Mouse (Mus musculus) cerebellum, adult 18-20 months (tissue): ENCODE results near the gene Otop2.
A peak's percentile ranks its signal among the peaks of the same experiment; 100 is the strongest.

Experiments used
- DNase-seq, 2 experiments: peaks; one replicate each; pipeline ENCODE4 v3.0.0; 2021

The Otop2 gene

DNA sequence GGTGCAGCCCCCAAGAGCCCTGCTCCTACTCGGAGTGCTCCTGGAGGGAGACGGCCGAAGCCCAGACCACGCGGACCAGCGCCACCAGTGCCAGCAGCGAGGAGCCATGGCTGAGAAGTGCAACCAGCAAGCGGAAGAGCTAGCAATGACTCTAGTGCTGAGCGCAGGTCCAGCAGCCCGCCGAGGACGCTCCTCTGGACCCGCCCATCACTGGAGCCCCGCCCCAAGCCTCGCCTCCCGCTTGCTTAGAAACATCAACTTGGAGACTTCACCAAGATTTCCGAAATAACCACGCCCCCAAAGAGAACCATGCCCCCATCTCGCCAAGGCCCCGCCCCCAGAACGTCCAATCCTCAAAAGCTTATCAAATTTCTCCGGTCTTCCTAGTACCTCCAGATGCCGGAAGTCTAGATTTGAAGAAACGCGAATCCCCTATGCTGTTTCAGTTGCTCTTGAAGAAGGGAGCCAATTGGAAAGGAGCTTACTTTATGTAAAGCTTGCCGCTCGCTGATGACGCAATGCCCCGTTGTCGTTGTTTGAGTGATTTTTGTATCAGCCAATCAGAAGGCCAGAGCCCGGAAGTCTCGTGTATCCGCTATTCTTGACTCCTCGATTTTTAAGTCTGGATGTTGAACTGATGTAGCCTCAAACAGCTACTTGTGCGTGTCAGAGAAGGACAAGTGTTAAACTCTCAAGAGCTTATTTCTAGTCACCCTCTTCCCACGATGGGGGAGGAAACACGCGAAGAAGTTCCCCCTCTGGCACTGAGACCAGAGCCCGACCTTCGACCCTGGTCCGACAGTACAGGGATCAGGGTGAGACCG lies 30.0 kb upstream of the Otop2 start, which contains the start of gene Fdxr:
TSS of gene Fdxr (minus strand) at position 271 of the 824 bp plus-strand sequence.
- peak; percentile 94 to 96 for DNase-seq

DNA sequence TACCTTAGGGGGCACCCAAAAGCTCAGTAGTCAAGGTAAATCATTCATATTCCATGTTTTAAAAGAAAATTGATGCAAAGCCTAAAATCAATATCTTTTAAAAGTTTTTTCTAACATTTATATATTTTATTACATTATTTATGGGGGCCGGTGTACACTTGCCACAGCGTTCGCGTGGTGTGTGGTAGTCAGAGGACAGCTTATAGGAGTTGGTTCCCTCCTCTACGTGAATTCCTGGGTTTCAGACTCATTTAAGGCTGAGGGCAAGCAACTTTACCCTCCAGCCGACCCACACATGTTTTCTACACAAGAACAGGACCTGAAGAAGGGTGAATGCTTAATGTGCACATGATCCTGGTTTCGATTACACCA lies 29.4 kb upstream of the Otop2 start:
- DNase-seq, result no peak

DNA sequence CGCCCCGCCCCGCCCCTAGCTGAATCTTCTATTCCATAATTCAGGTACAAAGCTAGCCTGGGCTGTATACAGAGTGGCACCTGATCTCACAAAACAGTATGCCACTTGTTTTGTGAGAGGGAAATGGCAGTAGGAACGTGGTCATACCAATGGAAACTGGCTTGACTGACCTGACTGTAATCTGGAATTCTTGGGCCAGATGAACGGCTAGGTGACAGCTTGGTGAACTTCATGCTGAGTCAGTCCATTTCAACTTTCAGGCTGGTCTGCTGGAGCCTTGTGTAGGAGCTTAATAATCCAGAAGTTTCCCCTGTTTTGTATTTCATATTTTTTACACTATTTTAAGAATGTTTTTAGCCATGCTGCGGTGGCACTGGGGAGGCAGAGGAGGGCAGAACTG lies 28.8 kb upstream of the Otop2 start:
- no peak for DNase-seq

DNA sequence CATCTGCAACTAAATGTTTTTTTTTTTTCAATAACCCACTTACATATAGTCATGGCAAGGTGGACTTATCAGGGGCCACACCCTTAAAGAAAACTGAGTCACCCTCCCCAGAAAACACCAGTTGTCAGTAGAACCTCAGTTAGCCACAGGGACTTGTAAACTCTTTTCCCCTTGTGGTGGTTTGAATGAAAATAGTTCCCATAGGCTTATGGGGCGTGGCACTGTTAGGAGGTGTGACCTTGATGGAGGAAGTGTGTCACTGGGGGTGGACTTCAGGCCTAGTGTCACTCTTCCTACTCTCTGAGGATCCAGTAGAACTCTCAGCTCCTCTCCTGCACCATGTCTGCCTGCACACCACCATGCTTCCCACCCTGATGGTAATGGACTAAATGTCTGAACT lies 27.2 kb upstream of the Otop2 start:
- DNase-seq, result no peak

DNA sequence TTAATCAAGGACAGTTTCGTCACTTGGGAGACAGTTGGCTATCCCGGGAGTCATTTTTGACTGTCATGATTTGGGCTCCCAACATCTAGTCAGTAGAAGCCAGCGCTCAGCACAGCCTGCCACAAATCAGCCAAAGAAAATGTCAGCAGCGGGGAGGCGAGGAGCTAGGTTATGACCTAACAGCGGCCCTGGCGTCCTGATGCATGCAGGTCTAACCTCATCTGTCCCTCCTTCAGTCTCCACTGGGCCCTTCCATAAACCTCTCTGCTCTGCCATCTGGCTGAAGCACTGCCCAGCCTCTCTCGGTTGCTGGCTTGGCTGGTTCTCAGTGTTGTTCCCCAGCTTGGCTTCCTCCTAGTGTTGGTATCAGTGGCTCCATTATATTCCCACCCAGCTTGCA lies 24.7 kb upstream of the Otop2 start:
- DNase-seq, result peak in 1 of 2 experiments; percentile 28

DNA sequence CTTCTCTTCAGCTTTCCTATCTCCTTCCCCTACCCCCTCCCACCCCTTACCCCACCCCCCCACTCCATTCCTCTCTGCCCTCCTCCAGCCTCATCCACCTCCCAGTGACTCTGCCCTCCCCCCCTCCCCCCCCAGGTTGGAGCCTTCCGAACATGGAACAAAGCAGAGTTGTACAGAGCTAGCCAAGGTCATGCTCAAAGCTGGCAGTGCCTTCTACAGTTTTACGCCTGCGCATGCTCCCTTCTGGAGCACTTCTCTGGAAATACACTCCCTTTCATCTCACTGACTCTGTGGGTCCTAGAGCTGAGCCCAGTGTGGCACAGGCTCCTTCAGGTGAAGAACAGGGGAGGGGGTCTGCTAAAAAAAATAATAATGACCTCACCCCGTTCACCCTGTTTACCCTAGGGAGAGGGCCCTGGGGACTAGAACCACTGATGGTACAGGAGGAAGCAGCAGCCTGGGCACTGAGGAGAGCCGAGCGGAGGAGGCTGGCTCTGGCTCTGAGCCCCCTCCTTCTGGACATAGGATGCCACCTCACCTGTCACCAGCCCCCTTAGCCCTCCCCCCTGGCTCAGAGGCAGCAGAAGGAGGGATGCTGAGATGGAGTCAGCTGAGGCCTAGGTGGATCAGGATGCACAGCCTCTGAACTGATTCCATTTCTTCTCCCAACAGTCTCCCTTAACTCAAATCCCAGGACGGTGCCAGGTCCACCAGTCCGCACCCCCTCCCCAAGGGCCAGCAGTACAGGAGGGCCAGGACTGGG lies 24.1 kb upstream of the Otop2 start:
- no peak for DNase-seq

DNA sequence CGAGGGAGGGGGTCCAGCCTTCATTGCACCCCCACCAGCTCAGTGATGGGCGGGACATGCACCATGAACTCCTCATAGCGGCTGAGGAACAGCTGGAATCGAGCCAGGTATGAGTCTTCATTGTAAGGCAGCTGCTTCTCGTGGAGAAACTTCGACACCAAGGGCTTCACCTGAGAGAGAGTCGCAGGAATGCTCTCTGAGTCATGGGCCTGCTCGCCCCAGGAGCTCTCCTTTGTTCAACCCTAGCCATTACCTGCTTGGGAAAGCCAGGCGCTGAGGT lies 23.5 kb upstream of the Otop2 start:
- DNase-seq, result no peak

DNA sequence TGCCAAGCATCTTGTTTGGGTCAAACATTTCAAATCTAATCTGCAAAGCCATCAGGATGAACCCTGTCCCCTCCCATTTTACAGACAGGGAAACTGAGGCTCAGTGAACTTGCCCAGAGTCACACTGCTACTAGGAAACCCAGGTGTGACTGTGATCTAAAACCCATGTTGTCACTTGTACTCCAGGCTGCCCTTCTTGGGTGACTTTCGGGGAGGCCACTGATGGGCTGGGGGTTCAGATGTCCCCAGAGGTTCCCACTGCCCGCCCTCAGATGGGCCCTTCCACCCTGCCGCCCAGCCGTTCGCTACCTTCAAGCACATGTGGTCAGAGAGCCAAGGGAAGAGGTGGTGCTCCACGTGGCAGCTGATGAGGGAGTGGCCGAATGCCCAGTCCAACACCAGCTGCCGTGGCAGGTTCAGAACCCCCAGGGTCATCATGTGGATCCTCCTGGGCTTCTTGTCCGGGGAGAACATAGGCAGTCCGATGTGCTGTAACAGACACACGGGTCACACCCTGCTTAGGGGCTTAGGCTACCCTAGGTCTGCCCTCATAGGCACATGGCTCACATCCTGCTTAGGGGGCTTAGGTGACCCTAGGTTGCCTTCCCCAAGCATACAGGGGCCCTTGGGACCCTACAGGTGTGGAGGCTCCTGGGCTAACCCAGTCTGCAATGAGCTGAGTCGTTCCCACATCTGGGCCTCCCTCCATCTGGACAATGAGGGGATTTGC lies 22.9 kb upstream of the Otop2 start:
- DNase-seq, result no peak

DNA sequence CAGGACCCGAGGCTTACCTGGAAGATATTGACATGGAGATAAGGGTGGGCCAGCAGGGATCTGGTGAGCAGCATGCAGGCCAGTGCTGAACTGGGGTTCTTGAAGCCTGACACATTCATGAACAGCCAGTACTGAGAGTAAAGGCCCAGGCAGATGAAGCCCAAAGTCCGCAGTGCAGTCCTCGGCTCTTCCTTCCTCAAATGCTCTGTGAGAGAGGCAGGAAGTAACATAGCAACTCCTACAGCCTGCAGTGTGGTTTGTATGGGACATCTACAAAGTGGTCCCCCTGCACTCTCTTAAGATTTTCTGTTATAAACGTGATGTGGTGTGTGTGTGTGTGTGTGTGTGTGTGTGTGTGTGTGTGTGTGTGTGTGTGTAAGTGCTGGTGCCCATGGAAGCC lies 21.7 kb upstream of the Otop2 start:
- DNase-seq, result no peak

DNA sequence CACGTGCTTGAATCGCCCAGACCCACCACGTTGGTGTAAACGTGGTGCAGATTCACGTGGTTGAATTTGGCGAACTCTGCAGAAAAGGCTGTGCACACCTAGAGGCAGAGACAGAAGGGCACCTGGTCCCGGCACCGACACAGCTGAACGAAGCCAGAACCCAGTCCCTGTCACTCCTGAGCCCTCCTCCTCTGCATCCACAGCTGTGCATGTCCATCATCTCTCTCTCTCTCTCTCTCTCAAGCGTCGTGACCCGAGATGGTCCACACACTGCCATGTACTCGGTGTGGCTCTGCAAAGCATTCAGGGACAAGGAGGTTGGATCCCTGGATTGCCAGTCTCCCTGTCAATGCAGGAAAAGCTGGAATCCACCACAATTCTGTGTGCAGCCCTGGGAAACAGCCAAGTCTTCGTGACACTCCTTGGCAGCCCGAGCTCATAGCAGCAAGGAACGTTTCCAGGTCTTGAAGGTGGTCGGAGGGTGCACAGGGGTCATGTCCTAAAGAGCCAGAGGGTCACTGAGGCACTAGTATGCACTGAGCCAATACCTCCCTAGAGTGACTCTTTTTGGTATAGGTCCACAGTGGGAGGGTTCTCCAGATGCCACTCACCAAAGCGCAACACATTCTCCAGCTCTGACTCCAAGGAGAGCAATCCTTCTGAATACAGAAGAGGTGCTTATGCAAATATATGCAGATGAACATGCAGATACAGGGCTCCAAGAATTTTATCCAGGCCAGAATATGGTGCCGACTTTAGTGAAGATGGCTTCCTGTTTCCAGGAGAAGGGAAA lies 20.6 kb upstream of the Otop2 start:
- no peak for DNase-seq

DNA sequence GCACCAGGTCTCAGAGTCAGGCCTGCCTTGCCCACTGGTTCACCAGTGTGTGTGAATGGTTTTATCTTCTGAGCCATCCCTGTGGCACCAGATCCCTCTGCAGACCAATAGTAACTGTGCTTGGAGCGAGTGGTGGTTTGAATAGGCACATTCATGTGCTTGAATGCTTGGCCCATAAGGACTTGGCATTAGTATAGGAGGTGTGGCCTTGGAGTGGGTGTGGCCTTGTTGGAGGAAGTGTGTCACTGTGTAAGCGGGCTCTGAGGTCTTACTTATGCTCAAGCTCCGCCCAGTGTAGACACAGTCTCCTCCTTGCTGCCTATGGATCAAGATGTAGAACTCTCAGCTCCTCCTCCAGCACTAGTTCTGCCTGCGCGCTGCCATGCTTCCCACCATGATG lies 19.6 kb upstream of the Otop2 start:
- DNase-seq, result no peak

DNA sequence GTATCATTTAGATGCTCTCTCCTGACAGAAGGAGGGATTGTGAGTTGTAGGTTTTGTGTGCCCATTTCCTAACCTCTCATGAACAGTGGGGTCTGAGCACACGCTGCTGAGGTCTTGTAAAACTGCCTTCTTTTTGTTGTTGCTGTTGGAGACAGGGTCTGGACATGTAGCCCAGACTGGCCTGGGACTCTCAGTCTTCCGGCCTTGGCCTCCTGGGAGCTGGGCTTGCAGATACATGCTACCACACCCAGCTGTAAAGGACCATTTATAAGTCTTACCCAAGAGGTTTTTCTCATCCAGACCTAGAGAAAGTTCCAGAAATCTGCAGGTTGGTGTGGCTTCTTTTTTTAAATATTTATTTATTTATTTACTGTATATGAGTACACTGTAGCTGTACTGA lies 18.7 kb upstream of the Otop2 start:
- DNase-seq, result no peak

DNA sequence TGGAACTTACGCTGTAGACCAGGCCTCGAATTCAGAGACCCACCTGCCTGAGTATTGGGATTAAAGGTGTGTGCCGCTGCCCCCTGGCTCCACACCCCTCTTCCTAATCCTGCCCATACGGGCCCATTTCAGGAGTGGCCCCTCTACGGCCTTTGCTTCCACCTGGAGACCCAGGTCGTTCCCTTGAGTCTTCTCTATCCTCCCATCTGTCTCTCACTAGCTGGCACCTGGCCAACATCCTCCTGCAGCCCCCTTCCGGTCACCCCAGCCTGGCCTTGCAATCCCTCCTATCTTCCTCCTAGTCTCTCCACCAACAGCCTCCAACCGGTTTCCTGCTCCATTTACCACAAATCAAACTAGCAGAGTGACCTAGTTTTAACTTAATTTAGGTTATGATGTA lies 17.1 kb upstream of the Otop2 start:
- peak in 1 of 2 experiments; percentile 29 for DNase-seq

DNA sequence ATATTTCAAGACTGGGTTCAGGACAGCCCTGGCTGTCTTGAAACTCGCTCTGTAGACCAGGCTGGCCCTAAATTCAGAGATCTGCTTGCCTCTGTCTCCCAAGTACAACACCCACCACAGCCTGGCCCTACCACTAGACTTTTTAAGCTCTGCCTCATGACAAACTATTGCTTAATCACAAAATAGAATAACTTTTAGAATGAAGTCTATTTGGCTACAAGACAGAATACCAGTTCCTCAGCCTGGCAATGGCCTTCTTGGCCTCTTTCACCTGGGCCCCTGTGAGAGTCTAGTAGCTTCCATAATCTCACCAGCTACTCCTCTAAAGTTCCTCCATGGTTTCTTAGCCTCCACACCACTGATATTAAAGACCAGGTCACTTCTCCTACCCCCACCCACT lies 16.6 kb upstream of the Otop2 start:
- DNase-seq, result no peak

DNA sequence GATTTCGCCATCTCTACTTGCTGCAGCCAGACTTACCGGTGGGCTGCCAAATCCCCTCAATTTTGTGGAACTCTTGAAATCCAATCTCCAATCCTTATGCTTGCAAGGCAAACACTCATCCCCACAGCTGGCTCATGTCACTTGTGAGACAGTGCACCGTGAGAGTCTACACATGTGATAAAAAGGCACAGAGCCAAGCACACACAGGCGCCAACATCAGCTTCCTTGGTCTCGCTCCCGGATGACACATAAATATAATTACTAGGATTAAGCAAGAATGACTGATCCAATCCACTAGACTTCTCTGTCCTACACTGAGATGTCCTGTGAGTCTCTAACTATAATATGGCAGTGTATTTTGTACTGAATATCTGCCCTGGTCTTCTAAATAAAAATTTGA lies 16.0 kb upstream of the Otop2 start:
- no peak for DNase-seq

DNA sequence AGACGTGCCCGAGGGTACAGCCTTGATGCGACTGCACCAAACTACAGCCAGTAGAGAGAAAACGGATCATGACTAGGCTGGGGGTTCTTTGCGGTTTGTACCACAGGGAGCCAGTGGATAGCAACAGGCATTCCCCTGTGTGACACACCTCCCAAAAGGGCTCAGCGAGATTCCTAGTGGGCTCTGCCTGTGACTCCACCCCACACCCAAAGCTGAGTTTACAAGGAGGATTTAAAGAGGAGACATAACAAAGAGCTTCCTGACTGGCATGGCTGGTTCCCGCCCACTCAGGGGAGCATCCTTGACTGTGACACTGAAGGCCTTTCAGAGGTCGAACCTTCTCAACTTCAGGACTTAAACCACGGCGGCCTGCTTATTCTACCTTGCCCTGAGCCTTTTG lies 15.5 kb upstream of the Otop2 start:
- DNase-seq, result no peak

DNA sequence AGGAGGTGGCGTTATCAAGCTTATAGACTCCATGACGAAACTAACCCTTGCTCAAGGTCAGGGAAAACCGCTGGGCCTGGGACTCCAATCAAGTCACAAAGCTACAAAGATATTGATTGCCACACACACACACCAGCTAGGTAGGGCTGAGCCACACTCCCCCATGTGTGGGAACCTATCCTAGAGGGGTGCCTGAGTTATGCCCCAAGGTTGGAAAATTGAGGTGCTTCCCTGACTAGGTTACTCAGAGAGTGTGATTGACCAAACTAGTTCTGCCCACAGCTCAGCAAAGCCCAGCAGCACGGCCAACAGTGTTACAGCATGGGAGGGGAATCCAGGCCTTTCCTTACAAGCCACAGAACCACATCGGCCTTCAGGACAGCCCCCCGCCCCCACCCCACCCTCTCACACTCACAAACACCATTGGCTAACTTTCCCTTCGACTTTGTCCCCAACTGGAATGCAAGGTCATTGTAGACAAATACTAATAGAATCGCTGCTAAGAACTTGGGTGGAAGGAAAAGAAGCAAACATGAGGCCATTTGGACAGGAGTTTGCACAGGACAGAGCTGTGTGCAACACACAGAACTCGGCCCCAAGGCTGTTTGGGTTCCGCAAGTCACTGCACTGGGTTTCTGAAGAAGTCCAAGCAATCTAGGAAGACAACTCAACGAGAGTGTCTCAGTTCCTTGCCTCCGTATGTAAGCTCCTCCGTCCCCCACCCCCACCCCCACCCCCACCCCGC lies 14.2 kb upstream of the Otop2 start:
- no peak for DNase-seq

DNA sequence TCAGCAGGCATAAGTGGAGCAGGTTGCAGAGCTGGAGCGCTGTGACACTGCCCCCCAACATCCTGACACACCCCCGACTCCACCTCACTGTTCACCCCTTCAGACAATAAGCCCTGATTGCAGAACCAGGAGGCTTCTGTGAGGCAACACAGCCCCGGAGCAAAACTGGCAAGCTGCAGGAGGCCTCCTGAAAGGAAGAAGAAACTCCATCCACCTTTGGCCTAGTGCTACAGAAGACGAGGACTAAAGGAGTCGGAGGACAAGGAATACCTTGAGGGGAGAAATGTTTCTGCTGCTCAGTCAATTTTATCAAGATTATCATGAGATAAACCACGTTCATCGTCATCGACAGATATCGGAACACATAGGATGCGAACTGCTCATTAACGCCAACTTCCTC lies 11.0 kb upstream of the Otop2 start:
- peak in 1 of 2 experiments; percentile 20 for DNase-seq

DNA sequence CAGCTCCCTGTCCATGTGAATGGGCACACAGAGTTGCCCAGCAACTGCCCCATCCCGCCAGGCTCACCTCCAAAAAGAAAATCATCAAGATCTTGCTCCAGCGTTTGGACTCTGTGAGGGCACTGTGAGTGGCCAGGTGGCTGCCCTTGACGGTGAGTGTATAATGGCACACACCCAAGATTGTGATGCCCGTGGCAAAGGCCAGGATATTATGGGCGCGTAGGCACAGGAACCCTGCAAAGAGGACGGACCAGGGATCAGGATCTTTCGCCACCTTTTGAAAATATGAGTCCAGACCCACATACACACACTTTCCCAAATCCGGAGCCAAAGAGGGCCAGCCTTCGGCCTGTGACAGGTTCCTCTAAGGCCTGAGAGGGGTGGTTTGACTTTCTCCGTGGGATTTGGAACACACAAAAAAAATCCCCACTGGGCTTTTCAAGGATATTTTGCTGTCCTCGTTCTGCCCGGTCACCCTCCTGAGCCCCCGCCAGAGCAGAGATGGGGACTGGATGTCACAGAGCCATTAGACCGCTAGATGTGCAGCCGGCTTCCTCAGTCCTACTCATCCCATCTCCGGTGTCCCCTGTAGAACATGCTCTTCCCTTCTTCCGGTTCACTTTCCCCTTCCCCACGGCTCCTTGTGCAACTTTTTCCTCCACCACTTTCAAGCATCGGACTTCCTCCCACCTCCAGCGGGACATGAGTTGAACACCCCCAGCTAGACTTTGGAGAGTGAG lies 10.3 kb upstream of the Otop2 start:
- peak; percentile 74 to 79 for DNase-seq

DNA sequence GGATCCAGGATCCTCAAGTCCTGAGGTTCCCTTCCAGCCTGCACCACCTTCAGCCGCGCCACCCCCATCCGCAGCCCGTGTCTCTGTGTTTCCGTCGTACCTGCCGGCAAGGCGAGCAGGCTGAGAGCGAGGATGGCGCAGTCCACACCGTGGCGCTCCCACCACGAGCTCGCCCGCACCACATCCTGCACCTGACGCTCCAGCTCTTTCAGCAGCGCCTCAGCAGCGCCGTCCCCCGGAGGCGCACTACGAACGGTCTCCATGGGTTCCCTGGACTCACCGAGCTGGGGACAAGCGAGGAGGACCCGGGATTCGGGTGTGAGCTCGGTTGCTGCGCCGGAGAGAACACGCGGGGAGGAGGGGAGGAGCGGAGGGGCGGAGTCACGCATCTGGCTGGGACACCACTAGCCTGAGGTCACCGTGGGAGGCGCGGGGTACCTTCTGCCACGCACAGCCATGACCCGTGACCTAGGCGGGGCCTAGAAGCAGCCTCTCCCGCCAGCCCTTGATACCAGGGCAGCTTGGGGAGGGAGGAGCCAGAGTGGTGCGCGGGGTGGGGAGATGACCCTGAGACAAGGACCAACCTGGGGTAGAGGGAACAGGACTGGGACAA lies 9.6 kb upstream of the Otop2 start, which contains the start of gene Fads6:
TSS of gene Fads6 (minus strand) at position 450 of the 613 bp plus-strand sequence.
- DNase-seq, result peak; percentile 88 to 93

DNA sequence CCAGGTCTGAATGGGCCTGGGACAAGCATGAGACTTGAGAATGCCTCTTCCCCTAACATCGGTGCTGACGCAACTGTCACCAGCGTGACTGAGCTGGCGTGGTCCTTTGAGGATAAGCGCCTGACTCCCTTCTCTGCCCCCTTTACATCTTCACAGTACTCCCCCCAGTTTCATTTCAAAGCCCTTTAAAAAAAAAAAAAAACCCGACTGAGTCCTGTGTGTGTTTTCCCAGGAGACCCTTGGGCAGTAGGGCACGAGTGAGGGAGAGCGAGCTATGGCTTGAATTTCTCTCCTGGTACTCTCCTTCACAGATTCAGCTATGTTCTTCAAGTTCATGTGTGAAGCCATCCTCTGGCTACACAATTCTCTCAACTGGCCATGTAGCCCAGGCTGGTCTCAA lies 8.8 kb upstream of the Otop2 start:
- no peak for DNase-seq
